Mouse (Mus musculus): Measurements from ENCODE around the gene Dner. TPM values are rescaled to one million over a fixed set of nuclear protein-coding genes. Genes with fewer than 3 reads are reported as not detected.

Gene Dner
- not detected in 4 replicates for total RNA-seq (2023; ENCODE audit: inconsistent age)

GRCm38 (mm10) chr1:84695517-84696411 lies at the start of gene Dner:
Dner (minus strand) TSS chr1:84696221.

GRCm38 (mm10) chr1:84363967-84364366 lies 332.1 kb downstream of the Dner start, which contains the start of gene Pid1:
Pid1 (minus strand) TSS chr1:84364180.

Other genes with a start within 250 kb of the Dner start
- 0.58 to 1.5 TPM (median 0.60 TPM) in 3 of 4 replicates, not detected in the other for gene Fbxo36, start 143.6 kb upstream of the Dner start, total RNA-seq (2023; ENCODE audit: inconsistent age)
- 242 to 346 TPM (median 307 TPM) in 4 replicates for gene Trip12, start 144.3 kb upstream of the Dner start, total RNA-seq (2023; ENCODE audit: inconsistent age)
- not detected in 4 replicates for gene Slc16a14, start 238.9 kb upstream of the Dner start, total RNA-seq (2023; ENCODE audit: inconsistent age)

All from B cell, adult (primary cell).